Mouse (Mus musculus) 3T3-L1 (cell line): ENCODE measurements around the gene Wdr24.
"Not testable (repeated sequence)": the region's sequence is repeated elsewhere in the genome, so short reads cannot be mapped to it uniquely, and the experiment has no call there.

Experiments used
- DNase-seq: peaks from one replicate; pipeline ENCODE4 v3.0.0-alpha.2; 2015; ENCODE audit warnings: low read depth, low spot score

The Wdr24 gene

DNA sequence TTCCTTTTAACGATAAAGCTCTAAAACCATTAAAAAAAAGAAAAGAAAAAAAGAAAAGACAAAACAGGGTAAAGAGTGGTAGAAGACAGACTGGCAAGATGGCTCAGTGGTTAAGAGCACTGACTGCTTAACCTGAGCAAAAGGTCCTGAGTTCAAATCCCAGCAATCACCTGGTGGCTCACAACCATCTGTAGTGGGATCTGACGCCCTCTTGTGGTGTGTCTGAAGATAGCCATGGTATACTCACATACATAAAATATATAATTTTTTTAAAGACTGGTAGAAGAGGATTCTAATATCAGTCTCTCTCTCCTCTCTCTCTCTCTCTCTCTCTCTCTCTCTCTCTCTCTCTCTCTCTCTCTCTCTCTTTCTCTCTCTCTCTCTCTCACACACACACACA lies 16.0 kb upstream of the Wdr24 start:
- DNase-seq: not testable (repeated sequence)

DNA sequence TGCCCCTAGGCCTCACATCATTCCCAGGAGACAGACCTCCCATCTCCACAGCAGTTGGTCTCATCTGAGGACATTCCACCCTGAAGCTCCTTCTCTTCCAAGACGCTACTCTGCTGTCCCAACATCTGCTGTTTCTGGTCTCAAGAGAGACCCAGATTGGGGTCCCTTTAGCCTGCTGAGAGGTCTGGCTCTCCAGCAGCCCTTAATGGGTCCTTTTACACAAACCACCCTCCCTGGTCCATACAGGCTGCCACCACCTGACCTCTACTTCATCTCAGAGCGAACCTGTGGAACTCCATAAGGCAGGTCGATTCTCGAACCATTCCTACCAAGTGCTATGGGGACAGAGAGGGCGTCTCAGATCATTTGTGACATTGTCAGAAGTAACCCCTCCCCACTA lies 15.4 kb upstream of the Wdr24 start:
- no peak for DNase-seq

DNA sequence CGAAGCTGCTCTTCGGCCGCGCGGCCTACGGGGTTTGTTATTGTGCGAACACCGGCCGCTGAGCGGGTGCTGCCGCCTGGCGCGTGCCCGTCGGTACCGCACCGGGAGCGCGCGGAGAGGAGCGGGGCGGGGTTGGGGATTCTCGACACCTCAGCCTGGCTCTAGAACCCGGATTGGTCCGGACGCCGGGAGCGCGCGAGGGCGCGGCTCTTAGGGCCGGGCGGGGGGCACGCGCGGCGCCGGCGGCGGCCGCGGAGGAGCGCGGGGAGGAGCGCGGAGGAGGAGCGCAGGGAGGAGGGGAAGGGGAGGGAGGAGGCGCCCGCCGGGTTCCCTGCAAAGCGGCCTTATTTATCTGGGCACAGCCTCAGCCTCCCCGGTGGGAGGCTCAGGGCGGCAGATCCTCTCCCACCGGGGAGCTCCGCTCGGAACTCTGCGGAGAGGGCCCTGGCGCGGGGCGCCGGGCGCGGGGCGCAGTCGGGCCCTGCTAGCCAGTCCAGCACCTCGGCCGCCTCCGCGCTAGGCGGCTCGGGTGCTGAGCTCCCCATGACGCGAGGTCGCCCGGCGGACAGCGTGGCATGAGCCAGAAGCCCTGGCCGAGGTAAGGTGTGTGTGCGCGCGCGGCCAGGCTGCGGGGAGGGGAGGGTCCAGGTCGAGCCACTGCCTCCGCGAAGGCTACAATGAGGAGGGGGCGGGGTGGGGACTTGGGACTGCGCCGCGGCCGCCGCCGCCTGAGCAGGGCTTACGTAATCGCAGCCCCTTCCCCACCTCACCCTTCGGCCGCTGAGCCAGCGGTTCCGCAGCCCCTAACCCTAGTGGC lies 14.4 kb upstream of the Wdr24 start, which contains the start of gene Fbxl16:
Fbxl16 (plus strand) TSS at position 297 of the 817 bp plus-strand sequence.
- no peak for DNase-seq

DNA sequence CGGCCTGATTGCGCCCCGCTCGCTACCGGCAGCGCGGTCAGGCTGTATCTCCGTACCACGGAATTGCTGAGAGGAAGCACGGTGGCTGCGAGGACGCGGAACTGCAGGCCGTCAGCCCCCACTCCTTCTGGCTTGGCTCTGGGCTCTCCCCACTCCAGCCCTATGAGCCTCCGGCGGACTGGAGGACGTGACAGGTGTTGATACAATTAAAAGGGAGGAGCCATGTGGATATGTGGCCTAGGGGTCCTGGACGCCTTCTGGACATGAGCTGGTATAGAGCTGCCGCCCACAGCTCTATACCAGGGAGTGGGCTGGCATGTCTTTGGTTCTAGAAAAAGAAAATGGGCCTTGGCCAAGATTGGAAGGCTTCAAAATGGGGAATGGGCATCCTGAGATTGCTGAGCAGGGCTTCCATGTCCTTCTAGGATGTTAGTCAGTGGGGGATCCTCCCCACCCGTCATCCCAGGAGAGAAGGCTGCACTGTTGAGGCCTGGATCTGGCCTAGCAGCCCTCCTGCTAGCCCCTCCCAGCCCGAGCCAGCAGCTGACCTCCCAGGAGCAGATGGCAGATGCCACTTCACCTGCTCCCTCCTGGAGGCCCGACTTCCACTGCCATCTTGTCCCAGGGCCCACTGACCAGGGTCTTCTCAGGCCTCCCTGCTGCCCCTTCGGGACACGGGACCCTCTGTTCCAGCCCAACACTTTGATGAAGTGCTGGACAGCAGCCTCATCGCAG lies 13.7 kb upstream of the Wdr24 start:
- DNase-seq: no peak

DNA sequence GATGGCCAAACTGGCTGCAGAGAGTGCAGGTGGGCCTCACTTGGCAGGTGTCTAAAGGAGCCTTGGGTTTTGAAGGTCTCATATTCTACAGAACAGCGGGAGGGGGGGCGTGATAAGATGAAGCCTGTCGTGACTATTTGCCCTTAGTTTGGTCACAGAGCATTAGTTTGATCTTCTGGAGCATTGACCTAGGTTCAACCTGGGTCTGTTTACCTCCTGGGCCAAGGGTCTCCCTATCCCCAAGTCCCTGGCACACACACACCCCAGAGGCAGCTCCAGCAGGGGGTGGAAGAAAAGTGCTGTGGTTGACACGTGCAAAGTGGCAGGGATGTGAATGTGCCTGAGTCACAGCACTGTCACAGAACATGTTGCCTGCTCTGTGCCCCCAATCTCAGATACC lies 12.5 kb upstream of the Wdr24 start:
- DNase-seq: no peak

DNA sequence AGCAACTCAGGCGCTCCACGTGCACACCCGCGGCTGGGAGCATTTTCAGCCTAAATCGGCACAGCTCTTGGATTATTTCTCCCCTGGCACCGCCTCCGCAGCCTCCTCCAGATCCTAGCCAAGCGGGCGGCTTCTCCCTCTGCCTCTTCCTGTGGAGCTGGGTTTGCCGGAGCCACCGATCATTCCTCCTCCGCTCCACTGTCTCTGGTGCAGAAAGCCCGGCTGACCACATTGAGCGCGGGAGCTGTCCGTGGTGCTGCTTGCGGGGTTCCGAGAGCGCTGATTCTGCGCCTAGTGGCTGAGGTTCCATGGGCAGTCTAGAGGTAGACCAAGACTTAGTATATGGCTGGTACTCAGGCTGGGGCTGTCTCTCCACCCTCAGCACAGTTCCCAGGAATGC lies 10.0 kb upstream of the Wdr24 start:
- peak; percentile 75 for DNase-seq

DNA sequence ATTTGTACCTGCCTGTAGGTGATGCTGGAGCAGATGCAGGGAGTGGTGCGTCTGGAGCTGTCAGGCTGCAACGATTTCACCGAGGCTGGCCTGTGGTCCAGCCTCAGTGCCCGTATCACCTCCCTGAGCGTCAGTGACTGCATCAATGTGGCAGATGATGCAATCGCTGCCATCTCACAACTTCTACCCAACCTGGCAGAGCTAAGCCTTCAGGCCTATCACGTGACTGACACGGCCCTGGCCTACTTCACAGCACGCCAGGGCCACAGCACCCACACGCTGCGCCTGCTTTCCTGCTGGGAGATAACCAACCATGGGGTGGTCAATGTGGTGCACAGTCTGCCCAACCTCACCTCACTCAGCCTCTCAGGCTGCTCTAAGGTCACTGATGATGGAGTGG lies 5.8 kb upstream of the Wdr24 start:
- DNase-seq: no peak

DNA sequence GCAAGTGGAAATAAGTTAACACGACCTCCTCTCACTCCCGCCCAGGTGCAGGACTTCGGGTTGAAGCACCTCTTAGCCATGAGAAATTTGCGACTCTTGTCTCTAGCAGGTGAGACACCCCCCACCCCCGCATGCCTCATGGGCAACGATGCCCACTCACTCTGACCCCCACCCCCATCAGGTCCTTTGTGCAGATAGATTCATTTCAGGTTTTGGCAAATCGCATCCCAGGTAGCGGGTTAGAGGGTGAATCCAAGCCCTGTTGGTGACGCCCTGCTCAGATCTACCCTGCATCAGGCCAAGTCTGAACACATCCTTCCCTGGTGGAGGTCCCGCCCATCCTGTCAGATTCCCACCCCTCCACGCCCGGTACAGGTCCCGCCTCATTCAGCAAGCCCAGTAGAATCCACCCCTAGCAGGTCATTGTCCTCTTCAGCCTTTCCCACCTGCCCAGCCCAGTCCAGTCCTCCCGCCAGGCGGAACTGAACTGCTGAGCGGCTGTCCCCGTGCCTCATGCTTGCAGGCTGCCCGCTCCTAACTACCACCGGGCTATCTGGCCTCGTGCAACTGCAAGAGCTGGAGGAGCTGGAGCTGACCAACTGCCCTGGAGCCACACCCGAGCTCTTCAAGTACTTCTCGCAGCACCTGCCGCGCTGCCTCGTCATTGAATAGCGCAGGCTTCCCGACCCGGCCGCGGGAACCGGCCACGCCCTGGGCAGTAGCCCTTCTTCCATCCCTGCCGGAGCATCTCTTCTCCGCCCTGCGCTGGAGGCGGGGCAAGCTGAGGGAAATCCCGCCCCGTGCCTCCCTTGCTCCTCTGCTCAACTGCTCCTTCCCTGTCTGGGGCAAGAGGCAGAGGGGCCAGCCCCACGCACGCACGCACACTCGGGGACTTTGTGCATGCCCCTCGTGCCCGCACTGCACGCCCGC lies 4.3 kb upstream of the Wdr24 start:
- no peak for DNase-seq

DNA sequence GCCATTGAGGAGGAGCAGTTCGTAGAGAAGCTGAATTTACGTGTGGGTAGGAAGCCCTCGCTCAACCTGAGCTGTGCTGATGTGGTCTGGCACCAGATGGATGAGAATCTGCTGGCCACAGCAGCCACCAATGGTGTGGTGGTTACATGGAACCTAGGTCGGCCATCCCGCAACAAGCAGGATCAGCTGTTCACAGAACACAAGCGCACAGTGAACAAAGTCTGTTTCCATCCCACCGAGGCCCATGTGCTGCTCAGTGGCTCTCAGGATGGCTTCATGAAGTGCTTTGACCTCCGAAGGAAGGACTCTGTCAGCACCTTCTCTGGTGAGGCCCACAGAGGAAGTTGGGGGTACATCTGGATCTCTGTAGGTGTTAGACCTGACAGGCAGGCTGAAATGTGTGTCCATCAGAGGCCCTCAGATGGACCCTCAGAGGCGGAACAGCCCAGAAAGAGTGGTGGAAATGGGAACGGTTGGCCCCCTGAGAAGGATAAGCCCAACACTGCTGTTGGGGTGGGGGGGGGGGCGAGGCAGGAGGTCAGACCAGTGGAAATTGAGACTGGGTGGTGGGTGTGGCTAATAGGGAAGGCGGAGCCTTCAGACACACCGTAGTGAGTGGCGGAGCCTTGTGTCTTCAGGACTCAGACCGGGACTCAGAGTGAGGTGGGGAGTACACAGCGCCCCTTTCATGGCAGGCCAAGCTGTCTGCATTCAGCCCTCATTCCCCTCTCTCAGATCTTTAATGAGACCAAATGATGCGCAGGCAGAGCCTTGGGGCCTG lies 1.1 kb downstream of the Wdr24 start:
- DNase-seq: no peak

DNA sequence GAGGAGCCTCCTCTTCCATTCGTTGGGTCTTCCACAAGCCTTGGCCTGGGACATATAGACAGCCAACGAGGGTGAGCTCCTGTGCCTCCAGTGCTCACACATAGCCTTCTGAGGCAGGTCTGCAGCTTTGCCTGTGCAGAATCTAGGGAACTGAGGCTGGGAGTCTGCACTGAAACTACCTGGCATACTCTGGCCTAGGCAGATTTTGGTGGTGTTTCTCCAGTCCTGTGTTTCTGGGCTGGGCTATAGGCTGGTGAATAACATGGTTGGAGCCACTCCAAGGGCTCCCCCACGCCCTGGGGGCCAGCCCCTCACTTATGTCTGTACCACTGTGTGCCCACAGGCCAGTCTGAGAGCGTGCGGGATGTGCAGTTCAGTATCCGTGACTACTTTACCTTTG lies 1.9 kb downstream of the Wdr24 start:
- DNase-seq: no peak

DNA sequence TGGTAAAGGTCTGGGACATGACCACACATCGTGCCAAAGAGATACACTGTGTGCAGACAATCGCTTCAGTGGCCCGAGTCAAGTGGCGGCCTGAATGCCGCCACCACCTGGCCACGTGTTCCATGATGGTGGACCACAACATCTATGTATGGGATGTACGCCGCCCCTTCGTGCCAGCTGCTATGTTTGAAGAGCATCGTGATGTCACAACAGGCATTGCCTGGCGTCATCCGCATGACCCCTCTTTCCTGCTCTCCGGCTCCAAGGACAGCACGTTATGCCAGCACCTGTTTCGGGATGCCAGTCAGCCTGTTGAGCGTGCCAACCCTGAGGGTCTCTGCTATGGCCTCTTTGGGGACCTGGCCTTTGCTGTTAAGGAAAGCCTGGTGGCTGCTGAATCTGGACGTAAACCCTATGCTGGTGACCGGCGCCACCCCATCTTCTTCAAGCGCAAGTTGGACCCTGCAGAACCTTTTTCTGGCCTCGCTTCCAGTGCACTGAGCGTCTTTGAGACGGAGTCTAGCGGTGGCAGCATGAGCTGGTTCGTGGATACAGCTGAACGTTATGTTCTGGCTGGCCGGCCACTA lies 2.6 kb downstream of the Wdr24 start:
- DNase-seq: no peak

DNA sequence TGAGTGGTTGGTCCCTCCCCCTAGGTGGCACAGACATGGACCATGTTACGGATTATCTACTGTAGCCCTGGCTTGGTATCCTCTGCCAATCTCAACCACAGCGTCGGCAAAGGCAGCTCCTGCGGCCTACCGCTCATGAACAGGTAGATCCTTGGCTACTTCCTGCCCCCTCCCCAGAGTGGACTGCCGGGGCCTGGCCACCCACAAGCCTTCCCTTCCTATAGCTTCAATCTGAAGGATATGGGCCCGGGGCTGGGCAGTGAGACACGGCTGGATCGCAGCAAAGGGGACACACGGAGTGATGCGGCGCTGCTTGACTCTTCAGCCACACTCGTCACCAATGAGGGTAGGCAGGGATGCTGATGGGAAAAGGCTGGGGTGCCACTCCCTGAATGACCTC lies 3.6 kb downstream of the Wdr24 start:
- no peak for DNase-seq

DNA sequence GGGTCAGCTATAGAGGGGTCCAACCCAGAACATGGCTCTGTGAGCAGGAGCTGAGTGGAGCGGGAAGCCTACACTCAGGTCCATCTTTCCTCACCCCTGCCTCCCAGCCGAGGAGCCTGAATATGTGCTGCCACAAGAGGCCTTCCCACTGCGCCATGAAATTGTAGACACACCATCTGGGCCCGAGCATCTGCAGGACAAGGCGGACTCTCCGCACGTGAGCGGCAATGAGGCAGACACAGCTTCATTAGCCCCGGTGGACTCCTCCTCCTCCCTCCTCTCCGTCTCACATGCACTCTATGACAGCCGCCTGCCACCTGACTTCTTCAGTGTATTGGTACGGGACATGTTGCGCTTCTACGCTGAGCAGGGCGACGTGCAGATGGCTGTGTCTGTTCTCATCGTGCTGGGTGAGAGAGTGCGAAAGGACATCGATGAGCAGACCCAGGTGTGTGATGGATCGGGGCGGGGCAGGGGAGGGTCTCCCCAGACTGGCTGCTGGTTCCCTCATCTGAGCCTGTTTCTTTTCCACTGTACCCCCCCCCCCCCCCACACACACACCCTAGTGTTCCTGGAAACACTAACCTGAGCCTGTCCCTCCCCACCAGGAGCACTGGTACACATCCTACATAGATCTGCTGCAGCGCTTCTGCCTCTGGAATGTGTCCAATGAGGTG lies 4.3 kb downstream of the Wdr24 start:
- DNase-seq: no peak

DNA sequence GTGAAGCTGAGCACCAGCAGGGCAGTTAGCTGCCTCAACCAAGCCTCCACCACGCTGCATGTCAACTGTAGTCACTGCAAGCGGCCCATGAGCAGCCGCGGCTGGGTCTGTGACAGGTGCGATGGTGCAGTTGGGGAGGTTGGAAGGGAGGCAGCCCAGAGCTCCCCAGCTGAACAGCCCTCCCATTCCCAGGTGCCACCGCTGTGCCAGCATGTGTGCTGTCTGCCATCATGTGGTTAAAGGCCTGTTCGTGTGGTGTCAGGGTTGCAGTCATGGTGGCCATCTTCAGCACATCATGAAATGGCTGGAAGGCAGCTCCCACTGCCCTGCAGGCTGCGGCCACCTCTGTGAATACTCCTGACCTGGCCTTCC lies 4.8 kb downstream of the Wdr24 start:
- DNase-seq: no peak

DNA sequence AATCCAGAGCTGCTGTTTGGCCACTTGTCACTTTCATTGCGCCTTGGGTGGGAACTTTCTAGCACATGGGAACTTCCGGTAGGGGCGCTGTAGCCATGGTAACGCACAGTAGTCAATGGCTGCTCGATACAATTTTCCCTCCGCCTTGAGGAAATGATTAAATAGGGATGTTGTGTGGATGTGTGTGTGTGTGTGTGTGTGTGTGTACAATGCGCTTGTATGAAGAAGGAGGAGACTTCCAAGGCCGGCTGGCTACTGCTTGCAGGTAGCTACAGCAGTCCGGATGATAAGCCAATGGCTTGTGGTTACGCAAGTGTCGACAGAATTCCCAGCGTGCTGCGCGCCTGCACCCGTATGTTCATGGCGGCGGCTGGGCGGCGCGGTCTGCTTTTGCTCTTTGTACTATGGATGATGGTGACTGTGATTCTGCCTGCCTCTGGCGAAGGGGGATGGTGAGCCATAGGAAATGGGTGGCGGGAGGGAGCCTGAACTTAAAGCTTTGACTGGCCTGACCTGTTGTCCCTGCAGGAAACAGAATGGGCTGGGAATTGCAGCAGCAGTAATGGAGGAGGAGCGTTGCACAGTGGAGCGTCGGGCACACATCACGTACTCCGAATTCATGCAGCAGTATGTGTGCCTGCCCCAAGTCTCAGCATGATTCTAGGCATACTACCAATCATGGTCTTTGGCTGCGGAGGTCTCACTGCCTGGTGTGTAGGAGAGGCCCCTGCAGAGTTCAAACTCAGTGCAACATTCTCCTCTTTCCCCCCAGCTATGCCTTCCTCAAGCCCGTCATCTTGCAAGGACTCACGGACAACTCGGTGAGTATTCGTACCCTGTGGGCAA lies 5.5 kb downstream of the Wdr24 start, which contains the start of gene Jmjd8:
Jmjd8 (plus strand) TSS at position 156 of the 846 bp plus-strand sequence.
- peak; percentile 68 for DNase-seq

DNA sequence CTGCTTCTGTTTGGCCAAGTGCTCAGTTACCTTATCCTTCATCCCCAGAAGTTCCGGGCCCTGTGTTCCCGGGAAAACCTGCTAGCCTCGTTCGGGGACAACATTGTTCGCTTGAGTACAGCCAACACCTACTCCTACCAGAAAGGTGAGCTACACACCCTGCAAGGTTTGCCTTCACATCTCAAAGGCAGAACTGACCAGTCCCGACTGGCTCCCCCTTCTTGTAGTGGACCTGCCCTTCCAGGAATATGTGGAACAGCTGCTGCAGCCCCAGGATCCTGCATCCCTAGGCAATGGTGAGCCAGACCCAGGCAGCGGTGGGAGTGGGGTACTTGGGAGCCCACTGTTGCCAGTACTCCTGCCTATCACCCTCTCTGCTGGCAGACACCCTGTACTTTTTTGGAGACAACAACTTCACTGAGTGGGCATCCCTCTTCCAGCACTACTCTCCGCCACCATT lies 6.2 kb downstream of the Wdr24 start:
- DNase-seq: no peak

DNA sequence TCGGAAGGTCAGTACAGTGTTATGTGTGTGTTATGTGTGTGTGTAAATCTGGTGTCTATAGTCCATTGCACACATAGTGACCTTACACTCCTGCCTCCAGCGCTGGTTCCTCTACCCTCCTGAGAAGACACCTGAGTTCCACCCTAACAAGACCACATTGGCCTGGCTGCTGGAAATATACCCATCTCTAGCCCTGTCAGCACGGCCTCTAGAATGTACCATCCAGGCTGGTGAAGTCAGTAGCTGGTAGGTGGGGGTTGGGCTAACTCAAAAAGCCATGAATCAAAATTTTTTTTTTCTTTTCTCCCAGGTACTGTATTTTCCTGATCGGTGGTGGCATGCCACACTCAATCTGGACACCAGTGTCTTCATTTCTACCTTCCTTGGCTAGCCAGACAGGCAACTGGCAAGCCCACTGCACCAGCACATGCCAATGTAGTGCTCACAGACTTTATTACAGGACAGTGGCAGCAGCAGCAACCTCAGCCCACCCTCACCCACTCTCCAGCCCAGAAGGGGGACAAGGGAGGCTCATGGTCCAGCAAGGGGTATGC lies 6.8 kb downstream of the Wdr24 start:
- DNase-seq: no peak

DNA sequence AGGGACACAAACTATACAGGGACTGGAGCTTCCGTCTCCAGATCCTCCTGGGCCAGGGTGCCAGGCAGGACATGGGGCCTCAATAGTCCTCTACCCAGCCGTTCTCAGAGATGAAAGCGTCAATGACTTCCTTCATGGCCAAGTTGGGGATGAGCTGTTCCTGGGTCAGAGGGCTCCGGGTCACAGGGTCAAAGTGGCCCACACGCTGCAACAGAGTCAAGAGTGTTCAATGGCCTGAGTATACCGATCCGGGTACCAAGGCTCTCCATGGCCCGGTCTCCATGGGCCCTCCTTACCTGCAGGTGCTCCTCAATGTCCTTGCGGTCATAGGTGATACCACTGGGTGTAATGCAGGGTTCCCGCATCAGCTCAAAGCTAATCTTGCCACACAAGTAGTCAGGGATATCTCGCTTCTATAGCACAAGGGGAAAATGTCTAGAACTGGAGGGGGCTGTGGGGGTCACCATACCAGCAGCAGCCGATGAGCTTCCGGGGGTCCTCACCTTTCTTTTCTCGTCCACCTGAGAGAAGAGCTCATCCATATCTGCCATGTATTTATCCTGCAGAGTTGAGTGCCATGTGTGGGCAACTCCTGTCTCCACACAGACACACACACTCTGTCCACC lies 7.5 kb downstream of the Wdr24 start:
- DNase-seq: no peak
